Mouse (Mus musculus): ENCODE data around the gene A530084C06Rik. TPM values are rescaled to one million over a fixed set of nuclear protein-coding genes. Genes with fewer than 3 reads are reported as not detected.

The A530084C06Rik gene
- polyA plus RNA-seq, 1 experiment from 2014 or later = not detected

- 70% methylated on average over 8 of the region's 8 CpGs for WGBS
- Histone ChIP-seq H3K9me3 (no peaks in the 10 kb centered on the region), H3K9ac (no peak overlapping the region), H3K4me3 (replicated peaks) (no peak overlapping the region), H3K4me1 (no peaks in the 10 kb centered on the region), H3K27me3 (replicated peaks) (no peaks in the 10 kb centered on the region; the same call in 1 of the 2 replicates), H3K27ac (peak overlapping the region; percentile 73), H3K36me3 (no peaks in the 10 kb centered on the region), H3K4me2 (peak overlapping the region; percentile 2; the same call in 1 of the 2 replicates)
- ATAC-seq (ENCODE audit: insufficient read depth, low FRiP score, low read depth) = no peak; the same call in 1 of the 2 replicates
Observed at GRCm38 (mm10) chr13:31567099-31567498, 8.0 kb upstream of the A530084C06Rik start.

GRCm38 (mm10) chr13:31564394-31564793, 5.3 kb upstream of the A530084C06Rik start:
- Histone ChIP-seq H3K4me1 (peaks cover 3% of the 10 kb centered on the region; the same call in 1 of the 2 replicates), H3K9me3 (no peaks in the 10 kb centered on the region), H3K27me3 (replicated peaks) (peaks cover 10% of the 10 kb centered on the region), H3K27ac (no peak overlapping the region), H3K9ac (no peak overlapping the region), H3K36me3 (no peaks in the 10 kb centered on the region), H3K4me3 (replicated peaks) (no peak overlapping the region), H3K4me2 (no peak overlapping the region)
- ATAC-seq (ENCODE audit: insufficient read depth, low FRiP score, low read depth) = no peak
- 51% methylated on average over 6 of the region's 6 CpGs for WGBS

GRCm38 (mm10) chr13:31559419-31560144, 449 bp upstream of the A530084C06Rik start:
- under 1% methylated on average over 91 of the region's 92 CpGs for WGBS
- peaks cover 50% of the 10 kb centered on the region for H3K27me3 ChIP-seq (replicated peaks)

GRCm38 (mm10) chr13:31557768-31558520, 1.2 kb downstream of the A530084C06Rik start:
- peak; percentile 86 for ATAC-seq (ENCODE audit: insufficient read depth, low FRiP score, low read depth)
- peak overlapping the region; percentile 88 for H3K27ac ChIP-seq
- H3K9ac ChIP-seq = peak overlapping the region; percentile 48; the same call in 1 of the 2 replicates
- peaks cover 53% of the 10 kb centered on the region for H3K27me3 ChIP-seq (replicated peaks)
- H3K36me3 ChIP-seq = no peaks in the 10 kb centered on the region
- peak overlapping the region; percentile 56 for H3K4me3 ChIP-seq (replicated peaks)
- no peaks in the 10 kb centered on the region for H3K9me3 ChIP-seq
- peaks cover 15% of the 10 kb centered on the region; the same call in 1 of the 2 replicates for H3K4me1 ChIP-seq
- H3K4me2 ChIP-seq = peak overlapping the region; percentile 99
- under 1% methylated on average over 62 of the region's 73 CpGs for WGBS

More at GRCm38 (mm10) chr13:31559419-31560144, 449 bp upstream of the A530084C06Rik start:
- no peaks in the 10 kb centered on the region for H3K9me3 ChIP-seq
- peak overlapping the region; percentile 88 for H3K27ac ChIP-seq
- H3K9ac ChIP-seq = peak overlapping the region; percentile 48
- peak overlapping the region; percentile 99 for H3K4me2 ChIP-seq
- H3K4me3 ChIP-seq (replicated peaks) = peak overlapping the region; percentile 56
- no peaks in the 10 kb centered on the region for H3K36me3 ChIP-seq
- H3K4me1 ChIP-seq = peaks cover 15% of the 10 kb centered on the region; the same call in 1 of the 2 replicates
- ATAC-seq (ENCODE audit: insufficient read depth, low FRiP score, low read depth) = peak; percentile 20

- peak overlapping the region; percentile 99 for H3K4me2 ChIP-seq
- no peak for ATAC-seq (ENCODE audit: insufficient read depth, low FRiP score, low read depth)
- no peak overlapping the region for H3K9ac ChIP-seq
- H3K27me3 ChIP-seq (replicated peaks) = peaks cover 53% of the 10 kb centered on the region
- peak overlapping the region; percentile 75 for H3K27ac ChIP-seq
- 18% methylated on average over 24 of the region's 24 CpGs for WGBS
- H3K4me1 ChIP-seq = peaks cover 15% of the 10 kb centered on the region; the same call in 1 of the 2 replicates
- no peaks in the 10 kb centered on the region for H3K36me3 ChIP-seq
- no peaks in the 10 kb centered on the region for H3K9me3 ChIP-seq
- H3K4me3 ChIP-seq (replicated peaks) = peak overlapping the region; percentile 56
Observed at GRCm38 (mm10) chr13:31556964-31557767, 2.0 kb downstream of the A530084C06Rik start.

GRCm38 (mm10) chr13:31555834-31556233, 3.3 kb downstream of the A530084C06Rik start, which contains the start of gene Foxq1:
Gene Foxq1 (plus strand): TSS chr13:31556134.
- Histone ChIP-seq H3K4me3 (replicated peaks) (peak within 1 kb of the TSS; percentile 56), H3K4me2 (peak within 1 kb of the TSS; percentile 99), H3K27ac (no peak within 1 kb of the TSS), H3K27me3 (replicated peaks) (peaks cover 53% of the 10 kb centered on the region), H3K9ac (no peak within 1 kb of the TSS), H3K9me3 (no peaks in the 10 kb centered on the region), H3K36me3 (no peaks in the 10 kb centered on the region), H3K4me1 (peaks cover 15% of the 10 kb centered on the region; the same call in 1 of the 2 replicates)
- 91% methylated on average over 4 of the region's 4 CpGs for whole genome bisulfite sequencing
- ATAC-seq (ENCODE audit: insufficient read depth, low FRiP score, low read depth) = no peak

GRCm38 (mm10) chr13:31547610-31548009, 11.5 kb downstream of the A530084C06Rik start:
- no peaks in the 10 kb centered on the region for H3K36me3 ChIP-seq
- no peak overlapping the region for H3K4me2 ChIP-seq
- no peak overlapping the region for H3K9ac ChIP-seq
- H3K4me1 ChIP-seq = no peaks in the 10 kb centered on the region
- 65% methylated on average over 9 of the region's 9 CpGs for WGBS
- no peaks in the 10 kb centered on the region for H3K27me3 ChIP-seq (replicated peaks)
- no peak overlapping the region for H3K4me3 ChIP-seq (replicated peaks)
- peak; percentile 93 for ATAC-seq (ENCODE audit: insufficient read depth, low FRiP score, low read depth)
- no peaks in the 10 kb centered on the region for H3K9me3 ChIP-seq
- peak overlapping the region; percentile 64 for H3K27ac ChIP-seq

- 70% methylated on average over 3 of the region's 3 CpGs for WGBS
- no peak overlapping the region for H3K4me2 ChIP-seq
Observed at GRCm38 (mm10) chr13:31547204-31547603, 11.9 kb downstream of the A530084C06Rik start.

GRCm38 (mm10) chr13:31546784-31547183, 12.3 kb downstream of the A530084C06Rik start:
- WGBS = 71% methylated on average over 2 of the region's 2 CpGs
- Histone ChIP-seq H3K27me3 (replicated peaks) (no peaks in the 10 kb centered on the region), H3K4me1 (no peaks in the 10 kb centered on the region), H3K9ac (no peak overlapping the region), H3K4me3 (replicated peaks) (no peak overlapping the region), H3K27ac (peak overlapping the region; percentile 64; the same call in 1 of the 2 replicates), H3K4me2 (no peak overlapping the region), H3K36me3 (no peaks in the 10 kb centered on the region), H3K9me3 (no peaks in the 10 kb centered on the region)
- no peak for ATAC-seq (ENCODE audit: insufficient read depth, low FRiP score, low read depth)

More at GRCm38 (mm10) chr13:31547204-31547603, 11.9 kb downstream of the A530084C06Rik start:
- H3K4me1 ChIP-seq = no peaks in the 10 kb centered on the region
- H3K9ac ChIP-seq = no peak overlapping the region
- no peaks in the 10 kb centered on the region for H3K36me3 ChIP-seq
- H3K27me3 ChIP-seq (replicated peaks) = no peaks in the 10 kb centered on the region
- 0 out of 2 replicates have a peak, but pooled peaks have one; percentile 16 for ATAC-seq (ENCODE audit: insufficient read depth, low FRiP score, low read depth)
- peak overlapping the region; percentile 64; the same call in 1 of the 2 replicates for H3K27ac ChIP-seq
- H3K9me3 ChIP-seq = no peaks in the 10 kb centered on the region
- H3K4me3 ChIP-seq (replicated peaks) = no peak overlapping the region

GRCm38 (mm10) chr13:31543021-31543420, 16.1 kb downstream of the A530084C06Rik start:
- ATAC-seq (ENCODE audit: insufficient read depth, low FRiP score, low read depth) = no peak
- Histone ChIP-seq H3K4me1 (no peaks in the 10 kb centered on the region), H3K36me3 (no peaks in the 10 kb centered on the region), H3K9me3 (no peaks in the 10 kb centered on the region), H3K9ac (no peak overlapping the region), H3K27ac (no peak overlapping the region), H3K27me3 (replicated peaks) (no peaks in the 10 kb centered on the region), H3K4me2 (no peak overlapping the region), H3K4me3 (replicated peaks) (no peak overlapping the region)
- WGBS = 85% methylated on average over 5 of the region's 5 CpGs

GRCm38 (mm10) chr13:31534726-31535125, 24.4 kb downstream of the A530084C06Rik start:
- WGBS = 84% methylated on average over 4 of the region's 4 CpGs

More at GRCm38 (mm10) chr13:31534726-31535125, 24.4 kb downstream of the A530084C06Rik start:
- no peaks in the 10 kb centered on the region; the same call in 1 of the 2 replicates for H3K4me1 ChIP-seq
- H3K9ac ChIP-seq = no peak overlapping the region
- H3K4me2 ChIP-seq = no peak overlapping the region
- no peaks in the 10 kb centered on the region for H3K9me3 ChIP-seq
- H3K36me3 ChIP-seq = no peaks in the 10 kb centered on the region
- H3K27me3 ChIP-seq (replicated peaks) = no peaks in the 10 kb centered on the region
- H3K4me3 ChIP-seq (replicated peaks) = no peak overlapping the region
- no peak overlapping the region for H3K27ac ChIP-seq
- ATAC-seq (ENCODE audit: insufficient read depth, low FRiP score, low read depth) = no peak
